Mouse (Mus musculus): ENCODE data around the gene Esr1. TPM values are rescaled to one million over a fixed set of nuclear protein-coding genes. Genes with fewer than 3 reads are reported as not detected.
"Not testable (repeated sequence)": the region's sequence is repeated elsewhere in the genome, so short reads cannot be mapped to it uniquely, and the experiment has no call there.

Esr1 gene
- polyA plus RNA-seq, 1 experiment from 2014 or later = 0.54 TPM

DNA sequence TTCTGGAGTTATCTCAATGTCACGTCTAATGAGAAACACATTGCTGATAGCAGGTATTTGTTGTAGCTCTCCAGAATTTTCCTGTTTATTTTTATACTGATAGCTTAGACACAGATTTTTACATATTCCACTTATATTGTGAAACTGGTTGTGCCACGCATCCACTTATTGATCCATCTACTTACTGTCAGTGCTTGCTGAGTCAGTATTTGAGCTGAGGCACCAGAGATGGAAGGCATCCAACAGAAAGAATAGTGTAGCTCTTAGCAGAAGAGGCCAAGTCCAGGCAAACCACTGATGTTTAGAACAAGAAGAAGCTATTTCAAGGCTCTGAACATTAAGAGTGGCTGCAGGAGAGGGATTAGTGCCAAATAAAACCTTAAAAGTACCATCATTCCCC lies 126.9 kb downstream of the Esr1 start:
- no peaks in the 10 kb centered on the region for H3K36me3 ChIP-seq (ENCODE audit: control insufficient read depth, insufficient read depth, low read length)
- WGBS = 78% methylated on average over 2 of the region's 2 CpGs
- no peaks in the 10 kb centered on the region for H3K27me3 ChIP-seq (ENCODE audit: control insufficient read depth, insufficient read depth, low read length)
- no peaks in the 10 kb centered on the region for H3K4me1 ChIP-seq (ENCODE audit: control insufficient read depth, insufficient read depth, low read length)
- H3K4me2 ChIP-seq (ENCODE audit: low read depth, low read length) = no peak overlapping the region
- no peak overlapping the region for H3K27ac ChIP-seq (ENCODE audit: low read length)
- H3K4me3 ChIP-seq (replicated peaks; ENCODE audit: low read length) = no peak overlapping the region
- ATAC-seq (ENCODE audit: insufficient read depth, low FRiP score) = no peak
- no peak overlapping the region for H3K9ac ChIP-seq (ENCODE audit: low read length)
- H3K9me3 ChIP-seq (replicated peaks; ENCODE audit: control insufficient read depth, low read length) = no peaks in the 10 kb centered on the region

DNA sequence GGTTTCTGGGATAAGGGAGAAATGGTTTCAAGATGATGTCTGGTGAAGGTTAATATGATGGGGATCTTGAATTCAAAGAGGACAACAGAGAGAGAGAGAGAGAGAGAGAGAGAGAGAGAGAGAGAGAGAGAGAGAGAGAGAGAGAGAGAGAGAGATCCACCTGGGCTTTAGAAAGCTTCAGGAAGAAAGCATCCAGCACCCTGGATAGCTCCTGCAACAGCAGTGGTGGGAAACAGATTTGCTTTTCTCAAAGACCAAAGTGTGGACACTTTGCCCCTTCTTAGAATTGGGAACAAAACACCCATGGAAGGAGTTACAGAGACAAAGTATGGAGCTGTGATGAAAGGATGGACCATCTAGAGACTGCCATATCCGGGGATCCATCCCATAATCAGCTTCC lies 139.7 kb downstream of the Esr1 start:
- WGBS = 38% methylated on average over 1 of the region's 1 CpGs
- not testable (repeated sequence) for H3K9me3 ChIP-seq (replicated peaks; ENCODE audit: control insufficient read depth, low read length); H3K27me3 ChIP-seq (ENCODE audit: control insufficient read depth, insufficient read depth, low read length); H3K4me3 ChIP-seq (replicated peaks; ENCODE audit: low read length); ATAC-seq (ENCODE audit: insufficient read depth, low FRiP score); H3K27ac ChIP-seq (ENCODE audit: low read length); H3K36me3 ChIP-seq (ENCODE audit: control insufficient read depth, insufficient read depth, low read length); H3K4me2 ChIP-seq (ENCODE audit: low read depth, low read length); H3K4me1 ChIP-seq (ENCODE audit: control insufficient read depth, insufficient read depth, low read length); H3K9ac ChIP-seq (ENCODE audit: low read length)

DNA sequence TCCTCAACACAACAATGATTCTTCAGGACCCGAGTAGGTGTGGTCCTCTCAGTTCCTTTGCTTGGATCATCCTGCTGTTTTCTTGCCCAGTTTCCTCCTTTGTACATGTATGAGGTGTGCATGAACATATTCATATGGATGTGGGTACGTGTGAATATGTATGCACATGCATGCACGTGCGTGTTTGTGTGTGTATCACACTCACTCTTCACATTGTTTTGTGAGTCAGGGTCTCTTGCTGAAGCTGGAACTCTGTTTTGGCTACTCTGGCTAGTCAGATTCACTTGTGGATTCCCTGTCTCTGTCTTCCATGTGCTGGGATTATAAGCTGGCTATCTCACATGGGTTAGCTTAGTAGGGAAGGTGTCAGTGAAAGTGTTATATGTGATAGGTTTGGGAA lies 141.6 kb downstream of the Esr1 start:
- Histone ChIP-seq H3K36me3 (ENCODE audit: control insufficient read depth, insufficient read depth, low read length) (no peaks in the 10 kb centered on the region), H3K27ac (ENCODE audit: low read length) (no peak overlapping the region), H3K4me2 (ENCODE audit: low read depth, low read length) (no peak overlapping the region), H3K9ac (ENCODE audit: low read length) (no peak overlapping the region), H3K9me3 (replicated peaks; ENCODE audit: control insufficient read depth, low read length) (no peaks in the 10 kb centered on the region), H3K4me1 (ENCODE audit: control insufficient read depth, insufficient read depth, low read length) (no peaks in the 10 kb centered on the region), H3K27me3 (ENCODE audit: control insufficient read depth, insufficient read depth, low read length) (no peaks in the 10 kb centered on the region), H3K4me3 (replicated peaks; ENCODE audit: low read length) (no peak overlapping the region)
- WGBS = 83% methylated on average over 4 of the region's 4 CpGs
- ATAC-seq (ENCODE audit: insufficient read depth, low FRiP score) = no peak

DNA sequence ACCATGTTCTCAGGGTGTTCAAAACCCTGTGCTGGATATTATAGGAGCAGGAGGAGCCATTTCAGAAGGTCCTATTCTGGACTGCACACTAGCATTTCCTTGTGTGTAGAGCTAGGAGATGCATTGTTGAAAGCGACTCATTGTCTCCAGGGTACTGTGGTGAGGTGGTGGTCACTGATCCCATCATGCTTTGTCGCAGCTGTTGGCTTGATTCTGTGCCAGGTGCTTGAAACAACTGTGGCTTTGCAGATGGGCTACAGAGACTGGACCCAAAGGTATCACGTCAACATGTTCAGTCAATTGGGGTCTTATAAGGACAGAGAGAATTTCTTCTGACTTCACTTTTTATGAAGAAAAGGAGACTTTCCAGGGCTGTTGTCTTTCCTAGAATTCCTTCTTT lies 164.1 kb downstream of the Esr1 start:
- Histone ChIP-seq H3K27ac (ENCODE audit: low read length) (no peak overlapping the region), H3K4me2 (ENCODE audit: low read depth, low read length) (no peak overlapping the region), H3K4me3 (replicated peaks; ENCODE audit: low read length) (no peak overlapping the region), H3K9me3 (replicated peaks; ENCODE audit: control insufficient read depth, low read length) (no peaks in the 10 kb centered on the region), H3K36me3 (ENCODE audit: control insufficient read depth, insufficient read depth, low read length) (no peaks in the 10 kb centered on the region), H3K4me1 (ENCODE audit: control insufficient read depth, insufficient read depth, low read length) (peaks cover 2% of the 10 kb centered on the region; the same call in 1 of the 2 replicates), H3K27me3 (ENCODE audit: control insufficient read depth, insufficient read depth, low read length) (no peaks in the 10 kb centered on the region), H3K9ac (ENCODE audit: low read length) (no peak overlapping the region)
- ATAC-seq (ENCODE audit: insufficient read depth, low FRiP score) = no peak
- whole genome bisulfite sequencing = 80% methylated on average over 3 of the region's 3 CpGs

DNA sequence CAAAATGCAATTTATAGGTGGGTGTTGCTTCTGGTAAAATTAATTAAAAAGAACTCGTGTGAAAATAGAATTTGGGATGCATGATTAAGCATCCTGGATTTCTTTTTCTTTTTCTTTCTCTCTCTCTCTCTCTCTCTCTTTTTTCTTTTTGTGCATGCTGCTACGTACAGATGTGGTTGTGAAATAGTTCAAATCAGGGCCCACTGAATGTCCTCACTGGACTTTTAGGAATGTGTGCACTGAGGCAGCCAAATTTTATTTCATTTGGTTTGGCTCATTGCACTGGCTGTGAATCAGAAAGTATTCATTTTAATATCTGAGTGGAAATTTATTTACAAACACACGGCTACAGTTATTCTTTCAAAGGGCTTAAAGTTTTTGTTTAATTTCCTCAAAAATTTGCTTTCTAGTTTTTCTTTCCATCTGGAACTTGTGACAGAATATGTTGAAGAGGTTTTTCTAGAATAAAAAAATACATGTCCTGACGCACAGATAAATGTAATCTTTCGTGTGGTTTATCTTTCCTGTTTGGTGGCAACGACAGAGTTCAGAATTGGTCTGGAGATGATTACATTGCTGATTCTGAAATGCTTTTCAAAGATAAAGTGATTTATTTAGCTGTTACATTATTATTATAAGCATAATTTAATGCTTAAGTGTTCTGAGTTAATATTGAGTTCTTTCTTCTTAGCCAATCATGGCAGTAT lies 164.8 kb downstream of the Esr1 start:
- Histone ChIP-seq H3K4me2 (ENCODE audit: low read depth, low read length) (no peak overlapping the region), H3K9ac (ENCODE audit: low read length) (no peak overlapping the region), H3K36me3 (ENCODE audit: control insufficient read depth, insufficient read depth, low read length) (no peaks in the 10 kb centered on the region), H3K9me3 (replicated peaks; ENCODE audit: control insufficient read depth, low read length) (no peaks in the 10 kb centered on the region), H3K4me1 (ENCODE audit: control insufficient read depth, insufficient read depth, low read length) (peaks cover 2% of the 10 kb centered on the region; the same call in 1 of the 2 replicates), H3K4me3 (replicated peaks; ENCODE audit: low read length) (no peak overlapping the region), H3K27ac (ENCODE audit: low read length) (no peak overlapping the region), H3K27me3 (ENCODE audit: control insufficient read depth, insufficient read depth, low read length) (no peaks in the 10 kb centered on the region)
- WGBS = 56% methylated on average over 6 of the region's 6 CpGs
- no peak for ATAC-seq (ENCODE audit: insufficient read depth, low FRiP score)

DNA sequence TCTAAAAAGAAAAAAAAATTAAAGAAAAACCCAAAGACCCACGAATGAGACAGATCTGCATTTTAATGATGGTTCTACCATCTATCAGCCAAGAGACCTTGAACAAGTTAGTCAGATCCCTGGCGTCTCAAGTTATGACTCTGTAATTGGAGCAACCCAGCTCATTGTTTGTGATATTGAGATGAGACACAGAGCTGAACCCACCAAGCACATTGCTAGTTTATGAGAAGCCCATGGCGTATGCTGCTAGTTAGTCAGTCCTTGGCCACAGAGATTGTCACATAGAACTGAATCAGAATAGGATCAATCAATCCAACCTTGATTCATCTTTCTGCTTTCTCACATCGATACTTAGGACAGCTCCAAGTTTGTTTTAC lies 165.3 kb downstream of the Esr1 start:
- Histone ChIP-seq H3K4me3 (replicated peaks; ENCODE audit: low read length) (no peak overlapping the region), H3K27ac (ENCODE audit: low read length) (no peak overlapping the region), H3K4me1 (ENCODE audit: control insufficient read depth, insufficient read depth, low read length) (peaks cover 2% of the 10 kb centered on the region; the same call in 1 of the 2 replicates), H3K9ac (ENCODE audit: low read length) (no peak overlapping the region), H3K4me2 (ENCODE audit: low read depth, low read length) (no peak overlapping the region), H3K36me3 (ENCODE audit: control insufficient read depth, insufficient read depth, low read length) (no peaks in the 10 kb centered on the region), H3K9me3 (replicated peaks; ENCODE audit: control insufficient read depth, low read length) (no peaks in the 10 kb centered on the region), H3K27me3 (ENCODE audit: control insufficient read depth, insufficient read depth, low read length) (no peaks in the 10 kb centered on the region)
- WGBS = 75% methylated on average over 4 of the region's 4 CpGs
- no peak for ATAC-seq (ENCODE audit: insufficient read depth, low FRiP score)

DNA sequence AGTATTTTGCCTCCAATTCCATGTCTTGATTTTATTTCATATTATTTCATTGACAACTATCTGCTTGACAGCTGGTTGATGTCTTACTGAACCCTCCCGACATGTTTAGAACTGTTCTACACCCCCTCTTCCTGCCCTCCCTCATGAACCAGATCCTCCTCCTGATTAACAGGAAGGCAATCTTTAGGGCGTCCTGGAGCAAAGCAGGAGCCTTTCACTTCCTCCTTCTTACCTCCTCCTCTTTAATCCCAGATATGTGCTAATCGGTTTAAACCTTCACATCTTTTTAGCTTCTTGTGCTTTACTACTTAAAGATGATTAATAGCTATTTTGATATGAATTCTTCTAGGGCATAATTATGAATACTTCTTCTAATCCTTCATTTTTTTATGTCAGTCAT lies 166.6 kb downstream of the Esr1 start:
- Histone ChIP-seq H3K9me3 (replicated peaks; ENCODE audit: control insufficient read depth, low read length) (no peaks in the 10 kb centered on the region), H3K4me1 (ENCODE audit: control insufficient read depth, insufficient read depth, low read length) (peaks cover 2% of the 10 kb centered on the region; the same call in 1 of the 2 replicates), H3K4me3 (replicated peaks; ENCODE audit: low read length) (no peak overlapping the region), H3K9ac (ENCODE audit: low read length) (no peak overlapping the region), H3K4me2 (ENCODE audit: low read depth, low read length) (no peak overlapping the region), H3K27me3 (ENCODE audit: control insufficient read depth, insufficient read depth, low read length) (no peaks in the 10 kb centered on the region), H3K27ac (ENCODE audit: low read length) (no peak overlapping the region), H3K36me3 (ENCODE audit: control insufficient read depth, insufficient read depth, low read length) (no peaks in the 10 kb centered on the region)
- ATAC-seq (ENCODE audit: insufficient read depth, low FRiP score) = no peak
- 44% methylated on average over 3 of the region's 3 CpGs for WGBS

DNA sequence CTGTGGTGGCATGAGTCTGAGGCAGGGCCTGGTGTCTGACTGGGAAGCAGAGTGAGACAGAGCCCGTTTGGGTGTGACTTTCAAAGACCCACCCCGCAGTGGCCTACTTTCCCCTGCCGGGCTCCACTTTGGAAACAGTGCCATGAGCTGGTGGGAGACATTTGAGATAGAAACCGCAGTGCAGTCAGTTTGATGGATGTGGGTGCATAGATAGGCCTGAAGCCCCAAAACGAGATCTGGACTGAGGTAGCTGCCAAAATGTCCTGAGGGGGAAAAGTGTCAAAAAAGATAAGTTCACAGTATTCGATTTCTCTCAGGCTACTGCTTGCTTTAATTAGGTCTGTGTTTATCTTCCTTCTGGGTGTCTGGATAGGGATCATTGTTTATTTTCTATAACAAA lies 169.5 kb downstream of the Esr1 start:
- Histone ChIP-seq H3K27me3 (ENCODE audit: control insufficient read depth, insufficient read depth, low read length) (no peaks in the 10 kb centered on the region), H3K9me3 (replicated peaks; ENCODE audit: control insufficient read depth, low read length) (no peaks in the 10 kb centered on the region), H3K4me1 (ENCODE audit: control insufficient read depth, insufficient read depth, low read length) (no peaks in the 10 kb centered on the region), H3K36me3 (ENCODE audit: control insufficient read depth, insufficient read depth, low read length) (no peaks in the 10 kb centered on the region), H3K27ac (ENCODE audit: low read length) (no peak overlapping the region), H3K4me3 (replicated peaks; ENCODE audit: low read length) (no peak overlapping the region), H3K4me2 (ENCODE audit: low read depth, low read length) (no peak overlapping the region), H3K9ac (ENCODE audit: low read length) (no peak overlapping the region)
- 37% methylated on average over 6 of the region's 6 CpGs for WGBS
- ATAC-seq (ENCODE audit: insufficient read depth, low FRiP score) = no peak

DNA sequence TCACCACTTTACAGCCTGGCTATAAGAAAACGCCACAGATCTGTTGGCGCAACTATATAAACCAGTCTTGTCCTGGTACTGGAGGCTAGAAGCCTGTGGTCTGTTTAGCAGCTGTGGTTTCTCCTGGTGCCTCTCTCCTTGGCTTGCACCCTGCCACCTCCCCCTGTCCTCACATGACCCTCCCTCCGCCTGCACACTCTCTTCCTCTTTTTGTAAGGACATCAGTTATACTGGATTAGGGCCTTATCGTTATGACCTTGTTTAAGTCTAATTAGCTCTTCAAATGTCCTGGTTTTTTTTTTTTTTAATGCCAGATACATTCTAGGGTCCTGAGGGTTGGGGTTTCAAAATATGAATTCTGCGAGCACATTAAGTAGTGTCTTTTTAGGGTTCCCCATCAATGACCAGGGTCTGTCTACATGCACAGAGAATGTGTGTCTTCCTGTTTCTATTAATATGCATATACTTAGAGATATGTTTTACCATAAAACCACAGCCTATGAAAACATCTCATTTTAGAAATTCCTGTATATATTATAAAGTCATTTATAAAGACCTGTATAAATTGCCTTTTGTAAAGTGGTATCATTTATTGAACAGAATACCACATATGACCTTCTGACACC lies 175.7 kb downstream of the Esr1 start:
- no peak overlapping the region for H3K4me3 ChIP-seq (replicated peaks; ENCODE audit: low read length)
- WGBS = 82% methylated on average over 5 of the region's 5 CpGs
- no peak overlapping the region for H3K9ac ChIP-seq (ENCODE audit: low read length)
- H3K9me3 ChIP-seq (replicated peaks; ENCODE audit: control insufficient read depth, low read length) = no peaks in the 10 kb centered on the region
- H3K27ac ChIP-seq (ENCODE audit: low read length) = no peak overlapping the region
- no peak overlapping the region for H3K4me2 ChIP-seq (ENCODE audit: low read depth, low read length)
- H3K36me3 ChIP-seq (ENCODE audit: control insufficient read depth, insufficient read depth, low read length) = no peaks in the 10 kb centered on the region
- H3K4me1 ChIP-seq (ENCODE audit: control insufficient read depth, insufficient read depth, low read length) = no peaks in the 10 kb centered on the region
- no peaks in the 10 kb centered on the region for H3K27me3 ChIP-seq (ENCODE audit: control insufficient read depth, insufficient read depth, low read length)
- ATAC-seq (ENCODE audit: insufficient read depth, low FRiP score) = no peak
